Mouse (Mus musculus) MEL-GATA-1-ER (cell line): ENCODE data around the gene Cnih4.

Experiments used
- DNase-seq: peaks from one replicate; pipeline ENCODE4 v3.0.0-alpha.2; 2012; ENCODE audit warnings: low read depth; ENCODE audit errors: extremely low read depth

Gene Cnih4

GRCm38 (mm10) chr1:181143950-181144836 lies at the start of gene Cnih4, which contains the start of gene Nvl:
Gene Cnih4, plus strand, starts transcription at chr1:181144693.
Gene Nvl, minus strand, starts transcription at chr1:181144204.
- DNase-seq: peak; percentile 98

- DNase-seq: no peak
These were observed 27.4 kb upstream of the Cnih4 start for GRCm38 (mm10) chr1:181117112-181117511.

GRCm38 (mm10) chr1:181124145-181124544 lies 20.3 kb upstream of the Cnih4 start:
- no peak for DNase-seq

GRCm38 (mm10) chr1:181125916-181126315 lies 18.6 kb upstream of the Cnih4 start:
- DNase-seq: no peak

GRCm38 (mm10) chr1:181126766-181127165 lies 17.7 kb upstream of the Cnih4 start:
- no peak for DNase-seq

GRCm38 (mm10) chr1:181131915-181132314 lies 12.6 kb upstream of the Cnih4 start:
- no peak for DNase-seq

- DNase-seq: no peak
These were observed 5.8 kb upstream of the Cnih4 start for GRCm38 (mm10) chr1:181138730-181139129.

GRCm38 (mm10) chr1:181143609-181143949 lies 914 bp upstream of the Cnih4 start:
- peak; percentile 57 for DNase-seq

- no peak for DNase-seq
These were observed 473 bp downstream of the Cnih4 start for GRCm38 (mm10) chr1:181144966-181145365.

- DNase-seq: no peak
These were observed 1.7 kb downstream of the Cnih4 start for GRCm38 (mm10) chr1:181146187-181146586.

- no peak for DNase-seq
These were observed 4.0 kb downstream of the Cnih4 start for GRCm38 (mm10) chr1:181148540-181148939.

- DNase-seq: no peak
These were observed 5.0 kb downstream of the Cnih4 start for GRCm38 (mm10) chr1:181149373-181150017.

GRCm38 (mm10) chr1:181150431-181150826 lies 5.9 kb downstream of the Cnih4 start:
- DNase-seq: no peak

GRCm38 (mm10) chr1:181150827-181151534 lies 6.5 kb downstream of the Cnih4 start:
- DNase-seq: peak; percentile 76

- no peak for DNase-seq
These were observed 7.0 kb downstream of the Cnih4 start for GRCm38 (mm10) chr1:181151541-181151940.

GRCm38 (mm10) chr1:181167816-181168215 lies 23.3 kb downstream of the Cnih4 start:
- no peak for DNase-seq

GRCm38 (mm10) chr1:181168377-181168776 lies 23.9 kb downstream of the Cnih4 start:
- no peak for DNase-seq

GRCm38 (mm10) chr1:181170210-181170609 lies 25.7 kb downstream of the Cnih4 start:
- DNase-seq: peak; percentile 61

- DNase-seq: peak; percentile 13
These were observed 44.4 kb downstream of the Cnih4 start for GRCm38 (mm10) chr1:181188925-181189324.

- DNase-seq: no peak
These were observed 55.0 kb downstream of the Cnih4 start for GRCm38 (mm10) chr1:181199446-181199845.

- DNase-seq: no peak
These were observed 65.7 kb downstream of the Cnih4 start for GRCm38 (mm10) chr1:181210147-181210546.
